Mouse (Mus musculus): ENCODE data around the gene Rbms3. TPM values are rescaled to one million over a fixed set of nuclear protein-coding genes. Genes with fewer than 3 reads are reported as not detected.

Gene Rbms3
- polyA plus RNA-seq, 1 experiment from 2014 or later, result 44.5 TPM

DNA sequence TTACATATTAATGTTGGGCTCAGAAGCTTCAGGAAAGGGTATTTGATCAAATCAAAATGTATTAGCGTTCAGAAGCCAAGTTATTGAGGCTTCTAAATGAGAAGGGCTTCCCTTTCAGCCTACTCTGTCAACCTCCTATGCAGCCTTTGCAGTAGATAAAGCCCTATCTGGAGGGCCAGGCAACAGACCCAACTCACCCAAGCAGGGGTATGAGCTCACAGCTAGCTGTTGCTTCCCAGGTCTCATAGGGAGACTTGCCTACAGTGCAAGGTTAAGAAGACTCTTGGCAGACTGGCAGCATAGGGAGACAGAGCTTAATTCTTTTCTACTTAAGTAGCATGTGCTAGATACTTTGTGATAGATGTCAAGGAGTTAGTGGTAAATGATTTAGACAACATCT is 926.6 kb downstream of the Rbms3 start:
- no peak overlapping the region for H3K4me3 ChIP-seq (replicated peaks; ENCODE audit: low read depth, low read length)
- no peak overlapping the region for H3K27ac ChIP-seq
- TF ChIP-seq CTCF (IDR thresholded peaks at IDR 0.05; ENCODE audit: low read depth), result no peak
- 87% methylated on average over 1 of the region's 1 CpGs for WGBS
- no peaks in the 10 kb centered on the region for H3K9me3 ChIP-seq (replicated peaks; ENCODE audit: low read length)
- H3K4me1 ChIP-seq (replicated peaks; ENCODE audit: insufficient read depth, low read length), result no peaks in the 10 kb centered on the region
- H3K36me3 ChIP-seq (ENCODE audit: insufficient read depth, low read length), result no peaks in the 10 kb centered on the region
- no peak overlapping the region for H3K9ac ChIP-seq (ENCODE audit: low read depth, low read length)
- ATAC-seq (replicated peaks; ENCODE audit: low FRiP score, low read depth), result no peak
- no peaks in the 10 kb centered on the region for H3K27me3 ChIP-seq (ENCODE audit: insufficient read depth, low read length)
- H3K4me2 ChIP-seq (ENCODE audit: low read length), result no peak overlapping the region
- DNase-seq (ENCODE audit: low spot score), result no peak

DNA sequence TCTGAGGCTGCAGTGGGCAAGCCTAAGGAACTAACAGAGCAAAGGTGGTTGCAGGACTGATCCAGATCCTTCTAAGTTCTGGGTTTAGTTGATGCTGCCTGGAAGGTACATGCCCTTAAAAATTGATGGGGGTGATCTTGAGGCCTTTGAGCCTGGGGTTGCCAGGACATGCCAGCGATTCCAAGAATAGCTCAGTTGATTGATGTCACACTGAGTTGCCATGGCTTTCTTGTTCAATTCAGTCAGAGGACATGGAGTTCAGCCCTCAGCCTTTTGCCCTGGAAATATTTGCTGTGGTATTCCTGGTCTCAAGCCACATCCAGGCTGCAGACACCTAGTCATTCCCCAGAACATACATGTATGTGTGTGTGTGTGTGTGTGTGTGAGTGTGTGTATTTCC is 927.1 kb downstream of the Rbms3 start:
- ATAC-seq (replicated peaks; ENCODE audit: low FRiP score, low read depth), result no peak
- Histone ChIP-seq H3K4me1 (replicated peaks; ENCODE audit: insufficient read depth, low read length) (no peaks in the 10 kb centered on the region), H3K9ac (ENCODE audit: low read depth, low read length) (no peak overlapping the region), H3K9me3 (replicated peaks; ENCODE audit: low read length) (no peaks in the 10 kb centered on the region), H3K4me2 (ENCODE audit: low read length) (no peak overlapping the region), H3K27me3 (ENCODE audit: insufficient read depth, low read length) (no peaks in the 10 kb centered on the region), H3K4me3 (replicated peaks; ENCODE audit: low read depth, low read length) (no peak overlapping the region), H3K36me3 (ENCODE audit: insufficient read depth, low read length) (no peaks in the 10 kb centered on the region), H3K27ac (peak overlapping the region; percentile 4; the same call in 1 of the 2 replicates)
- no peak for TF ChIP-seq CTCF (IDR thresholded peaks at IDR 0.05; ENCODE audit: low read depth)
- no peak for DNase-seq (ENCODE audit: low spot score)
- WGBS, result 46% methylated on average over 1 of the region's 1 CpGs

DNA sequence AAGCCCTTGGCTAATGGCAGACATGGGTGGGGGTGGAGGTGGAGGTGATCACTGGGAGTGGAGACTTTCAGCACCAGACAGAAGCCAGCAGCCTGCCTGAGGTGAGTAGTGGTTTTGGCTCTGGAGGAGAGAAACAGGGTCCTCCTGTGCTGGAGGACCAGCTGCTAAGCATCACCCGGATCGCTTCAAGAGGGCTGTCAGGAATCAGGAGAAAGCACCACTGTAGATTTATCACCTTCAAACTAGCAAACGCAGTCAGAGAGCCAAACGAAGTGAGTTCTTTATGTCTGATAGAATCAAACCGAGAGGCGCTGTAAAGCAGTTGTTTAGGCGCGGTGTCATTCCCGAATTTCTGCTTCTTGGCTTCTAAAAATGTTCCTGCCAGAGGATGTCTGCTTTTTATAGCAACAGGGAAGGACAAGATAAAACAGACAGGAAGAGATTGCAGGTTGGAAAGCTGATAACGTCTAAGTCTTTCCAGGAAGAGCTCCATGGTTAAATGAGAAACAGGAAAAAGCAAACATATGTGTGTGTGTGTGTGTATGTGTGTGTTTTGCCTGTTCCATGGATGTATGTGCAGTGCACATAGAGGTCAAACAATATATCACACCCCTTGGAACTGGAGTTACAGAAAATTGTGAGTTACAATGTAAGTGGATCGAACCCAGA is 928.1 kb downstream of the Rbms3 start:
- TF ChIP-seq CTCF (IDR thresholded peaks at IDR 0.05; ENCODE audit: low read depth), result no peak
- H3K27ac ChIP-seq, result 0 out of 2 replicates have a peak overlapping the region, but pooled peaks have one; percentile 25
- WGBS, result 22% methylated on average over 11 of the region's 11 CpGs
- no peaks in the 10 kb centered on the region for H3K9me3 ChIP-seq (replicated peaks; ENCODE audit: low read length)
- no peaks in the 10 kb centered on the region for H3K36me3 ChIP-seq (ENCODE audit: insufficient read depth, low read length)
- no peak overlapping the region for H3K9ac ChIP-seq (ENCODE audit: low read depth, low read length)
- no peaks in the 10 kb centered on the region for H3K4me1 ChIP-seq (replicated peaks; ENCODE audit: insufficient read depth, low read length)
- DNase-seq (ENCODE audit: low spot score), result peak; percentile 71
- peak; percentile 21; the same call in 1 of the 2 replicates for ATAC-seq (replicated peaks; ENCODE audit: low FRiP score, low read depth)
- H3K4me3 ChIP-seq (replicated peaks; ENCODE audit: low read depth, low read length), result no peak overlapping the region
- no peaks in the 10 kb centered on the region for H3K27me3 ChIP-seq (ENCODE audit: insufficient read depth, low read length)
- H3K4me2 ChIP-seq (ENCODE audit: low read length), result no peak overlapping the region

- DNase-seq (ENCODE audit: low spot score), result no peak
- no peaks in the 10 kb centered on the region for H3K36me3 ChIP-seq (ENCODE audit: insufficient read depth, low read length)
- 80% methylated on average over 4 of the region's 4 CpGs for WGBS
- no peak for TF ChIP-seq CTCF (IDR thresholded peaks at IDR 0.05; ENCODE audit: low read depth)
- H3K4me2 ChIP-seq (ENCODE audit: low read length), result no peak overlapping the region
- H3K4me3 ChIP-seq (replicated peaks; ENCODE audit: low read depth, low read length), result no peak overlapping the region
- no peaks in the 10 kb centered on the region for H3K9me3 ChIP-seq (replicated peaks; ENCODE audit: low read length)
- ATAC-seq (replicated peaks; ENCODE audit: low FRiP score, low read depth), result no peak
- no peak overlapping the region for H3K27ac ChIP-seq
- no peaks in the 10 kb centered on the region for H3K27me3 ChIP-seq (ENCODE audit: insufficient read depth, low read length)
- H3K4me1 ChIP-seq (replicated peaks; ENCODE audit: insufficient read depth, low read length), result no peaks in the 10 kb centered on the region
- H3K9ac ChIP-seq (ENCODE audit: low read depth, low read length), result no peak overlapping the region
Measured at GRCm38 (mm10) chr9:116688615-116689014, 941.1 kb downstream of the Rbms3 start.

DNA sequence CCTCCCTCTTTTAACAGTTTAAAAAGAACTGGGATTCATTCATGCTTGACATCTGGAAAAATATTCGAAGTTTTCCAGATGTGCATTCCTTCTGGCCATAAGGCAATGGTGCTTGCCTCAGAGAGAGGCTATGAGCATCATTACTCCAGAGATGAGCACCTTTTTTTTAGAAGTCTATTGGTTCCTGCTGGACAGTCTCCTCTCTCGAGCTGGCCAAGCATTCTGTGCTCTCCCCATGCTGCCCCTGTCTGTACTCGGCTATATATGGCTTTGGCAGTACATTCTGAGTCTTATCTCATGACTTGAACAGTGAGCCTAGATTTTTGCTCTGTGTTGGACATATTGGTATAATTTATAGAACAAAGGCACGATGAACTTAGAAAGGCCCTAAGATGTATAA is 952.6 kb downstream of the Rbms3 start:
- Histone ChIP-seq H3K9me3 (replicated peaks; ENCODE audit: low read length) (no peaks in the 10 kb centered on the region), H3K4me3 (replicated peaks; ENCODE audit: low read depth, low read length) (no peak overlapping the region), H3K27ac (peak overlapping the region; percentile 54), H3K27me3 (ENCODE audit: insufficient read depth, low read length) (no peaks in the 10 kb centered on the region), H3K9ac (ENCODE audit: low read depth, low read length) (no peak overlapping the region), H3K4me2 (ENCODE audit: low read length) (no peak overlapping the region), H3K4me1 (replicated peaks; ENCODE audit: insufficient read depth, low read length) (no peaks in the 10 kb centered on the region), H3K36me3 (ENCODE audit: insufficient read depth, low read length) (0 out of 2 replicates have a peak, but pooled peaks cover 4% of the 10 kb centered on the region)
- WGBS, result 59% methylated on average over 4 of the region's 4 CpGs
- peak; percentile 52 for DNase-seq (ENCODE audit: low spot score)
- no peak for TF ChIP-seq CTCF (IDR thresholded peaks at IDR 0.05; ENCODE audit: low read depth)
- ATAC-seq (replicated peaks; ENCODE audit: low FRiP score, low read depth), result no peak

GRCm38 (mm10) chr9:116676445-116676844 is 953.3 kb downstream of the Rbms3 start:
- ATAC-seq (replicated peaks; ENCODE audit: low FRiP score, low read depth), result peak; percentile 57; the same call in 1 of the 2 replicates

More at GRCm38 (mm10) chr9:116676445-116676844, 953.3 kb downstream of the Rbms3 start:
- Histone ChIP-seq H3K4me3 (replicated peaks; ENCODE audit: low read depth, low read length) (no peak overlapping the region), H3K4me1 (replicated peaks; ENCODE audit: insufficient read depth, low read length) (no peaks in the 10 kb centered on the region), H3K27ac (peak overlapping the region; percentile 54), H3K27me3 (ENCODE audit: insufficient read depth, low read length) (no peaks in the 10 kb centered on the region), H3K9me3 (replicated peaks; ENCODE audit: low read length) (no peaks in the 10 kb centered on the region), H3K9ac (ENCODE audit: low read depth, low read length) (no peak overlapping the region), H3K4me2 (ENCODE audit: low read length) (no peak overlapping the region), H3K36me3 (ENCODE audit: insufficient read depth, low read length) (0 out of 2 replicates have a peak, but pooled peaks cover 4% of the 10 kb centered on the region)
- TF ChIP-seq CTCF (IDR thresholded peaks at IDR 0.05; ENCODE audit: low read depth), result no peak
- peak; percentile 80 for DNase-seq (ENCODE audit: low spot score)
- WGBS, result 52% methylated on average over 2 of the region's 2 CpGs

Data from kidney, postnatal 0 days (tissue).